Mouse (Mus musculus): ENCODE measurements around the gene Nup50. TPM values are rescaled to one million over a fixed set of nuclear protein-coding genes. Genes with fewer than 3 reads are reported as not detected.

The Nup50 gene
- polyA plus RNA-seq, 1 experiment = 6.7 TPM

- no peak for DNase-seq (ENCODE audit: low read depth)
Measured at GRCm38 (mm10) chr15:84989098-84989497, 65.9 kb downstream of the Nup50 start.

- no peak for DNase-seq (ENCODE audit: low read depth)
Measured at GRCm38 (mm10) chr15:84989771-84990170, 66.6 kb downstream of the Nup50 start.

Other genes with a start within 250 kb of the Nup50 start
- 26.7 and 37.2 TPM in 2 replicates for gene Arhgap8, start 203.4 kb upstream of the Nup50 start, polyA plus RNA-seq (2012; rRNA removed)
- gene Phf21b, start 67.4 kb upstream of the Nup50 start, polyA plus RNA-seq (2012; rRNA removed) = 1.5 and 2.8 TPM in 2 replicates
- 0.23 and 0.32 TPM in 2 replicates for gene Gm29666, start 3.4 kb upstream of the Nup50 start, polyA plus RNA-seq (2012; rRNA removed)
- gene 5031439G07Rik, start 65.1 kb downstream of the Nup50 start, polyA plus RNA-seq (2012; rRNA removed) = 18.6 and 22.5 TPM in 2 replicates
- 0.82 and 1.7 TPM in 2 replicates for gene Upk3a, start 93.7 kb downstream of the Nup50 start, polyA plus RNA-seq (2012; rRNA removed)
- 13.1 and 13.6 TPM in 2 replicates for gene Fam118a, start 105.5 kb downstream of the Nup50 start, polyA plus RNA-seq (2012; rRNA removed)
- 0.09 TPM in 1 of 2 replicates, not detected in the other for gene Smc1b, start 208.6 kb downstream of the Nup50 start, polyA plus RNA-seq (2012; rRNA removed)
- 0.08 and 0.33 TPM in 2 replicates for gene Ribc2, start 208.7 kb downstream of the Nup50 start, polyA plus RNA-seq (2012; rRNA removed)